Mouse (Mus musculus): ENCODE results near the gene Ccin. TPM values are rescaled to one million over a fixed set of nuclear protein-coding genes. Genes with fewer than 3 reads are reported as not detected.

Gene Ccin
- polyA plus RNA-seq, 1 experiment = not detected

DNA sequence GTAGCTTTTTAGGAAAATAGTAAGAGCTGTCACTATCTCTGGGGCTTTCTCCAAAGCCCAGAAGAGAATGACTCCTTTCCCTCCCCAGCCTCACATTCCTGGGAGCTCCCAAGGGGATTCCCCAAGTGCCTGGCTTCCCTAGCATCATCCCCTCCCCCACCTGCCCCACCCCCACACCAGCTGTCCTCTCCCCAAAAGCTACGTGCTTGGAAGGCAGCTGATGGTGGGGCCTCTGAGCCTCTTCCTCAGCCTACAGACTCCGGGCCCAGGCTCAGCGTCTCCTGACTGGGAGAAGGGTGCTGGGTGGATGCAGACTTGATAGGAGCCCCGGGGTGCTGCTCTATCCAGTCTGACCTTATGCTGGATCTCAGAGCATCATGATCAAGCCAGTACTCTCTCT, 13.9 kb upstream of the Ccin start:
- Histone ChIP-seq H3K4me1 (ENCODE audit: control insufficient read depth, insufficient read depth, low read length) (peaks cover 29% of the 10 kb centered on the region), H3K27ac (ENCODE audit: control insufficient read depth, insufficient read depth, low read depth, low read length, poor library complexity) (no peak overlapping the region), H3K4me3 (replicated peaks; ENCODE audit: control insufficient read depth, low read depth, low read length) (no peak overlapping the region)
- WGBS = 71% methylated on average over 4 of the region's 4 CpGs
- no peak for TF ChIP-seq POLR2A (IDR thresholded peaks at IDR 0.05; ENCODE audit: borderline replicate concordance, control insufficient read depth, low read depth, low read length)

DNA sequence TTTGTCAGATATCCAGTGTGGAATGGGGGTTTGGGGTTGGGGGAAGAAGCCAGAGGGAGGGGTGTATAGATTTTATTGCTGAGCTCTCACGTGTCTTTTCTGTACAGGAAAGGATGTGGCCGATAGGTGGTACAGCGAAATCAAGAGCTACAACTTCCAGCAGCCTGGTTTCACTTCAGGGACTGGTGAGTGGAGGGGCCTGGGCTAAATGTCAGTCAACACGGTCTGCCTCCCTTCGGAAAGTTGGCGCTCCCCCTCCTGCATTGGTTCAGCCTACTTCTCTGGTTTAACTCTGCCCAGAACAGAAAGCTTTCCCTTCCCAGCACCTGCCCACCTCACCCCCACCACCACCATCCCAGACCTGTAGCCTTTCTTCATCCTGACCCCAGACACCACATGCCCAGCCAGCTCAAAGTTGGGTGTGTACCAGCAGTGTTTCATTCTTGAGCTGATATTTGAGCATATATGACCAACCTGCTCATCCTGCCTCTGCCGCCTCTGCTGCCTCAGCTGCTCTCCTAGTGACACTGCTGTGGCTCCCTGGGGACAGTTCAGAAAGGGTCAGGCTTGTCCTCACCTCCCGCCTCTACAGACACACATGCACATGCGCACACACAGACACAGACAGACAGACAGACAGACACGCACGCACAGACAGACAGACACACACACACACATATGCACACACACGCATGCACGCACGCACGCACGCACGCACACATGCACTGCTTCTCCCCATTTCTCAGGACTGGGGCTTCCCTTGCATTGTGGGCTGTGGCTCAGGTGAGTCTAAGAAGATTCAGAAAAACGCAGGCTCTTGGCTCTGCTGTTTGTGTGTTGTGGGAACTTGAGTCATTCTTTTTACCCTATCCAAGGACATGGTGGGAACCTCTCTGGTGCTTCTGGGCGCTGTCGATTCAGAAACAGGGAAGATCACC, 12.6 kb upstream of the Ccin start:
- 69% methylated on average over 20 of the region's 20 CpGs for WGBS
- TF ChIP-seq CTCF (IDR thresholded peaks at IDR 0.05; ENCODE audit: control insufficient read depth, insufficient read depth, low read length) = no peak
- no peak for TF ChIP-seq POLR2A (IDR thresholded peaks at IDR 0.05; ENCODE audit: borderline replicate concordance, control insufficient read depth, low read depth, low read length)
- Histone ChIP-seq H3K27ac (ENCODE audit: control insufficient read depth, insufficient read depth, low read depth, low read length, poor library complexity) (peak overlapping the region; percentile 2), H3K4me1 (ENCODE audit: control insufficient read depth, insufficient read depth, low read length) (peaks cover 29% of the 10 kb centered on the region), H3K4me3 (replicated peaks; ENCODE audit: control insufficient read depth, low read depth, low read length) (no peak overlapping the region)

DNA sequence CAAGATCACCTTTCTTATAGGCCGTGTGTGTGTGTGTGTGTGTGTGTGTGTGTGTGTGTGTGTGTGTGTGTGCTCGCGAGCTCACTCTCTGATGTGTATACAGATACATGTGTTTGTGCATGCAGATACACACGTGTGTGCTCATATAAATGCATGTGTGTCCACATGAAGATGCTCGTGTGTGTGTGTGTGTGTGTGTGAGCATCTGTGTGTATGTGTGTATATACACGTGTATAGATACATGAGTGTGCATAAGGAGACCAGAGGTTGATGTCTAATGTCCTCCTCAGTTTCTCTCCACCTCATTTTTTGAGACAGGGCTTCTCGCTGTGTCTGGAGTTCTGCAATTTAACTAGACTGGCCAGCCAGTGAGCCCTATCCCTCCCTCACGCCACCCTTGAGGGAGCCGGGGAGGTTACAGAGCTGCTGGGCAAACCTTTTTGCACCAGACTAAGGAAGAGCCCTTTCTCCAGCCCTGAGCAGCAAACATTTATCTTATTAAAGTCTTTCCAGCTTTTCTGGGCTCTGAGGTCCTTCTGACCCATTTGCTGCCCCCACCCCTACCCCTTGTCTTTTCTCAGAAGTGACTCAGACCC, 11.6 kb upstream of the Ccin start:
- Histone ChIP-seq H3K4me3 (replicated peaks; ENCODE audit: control insufficient read depth, low read depth, low read length) (no peak overlapping the region), H3K4me1 (ENCODE audit: control insufficient read depth, insufficient read depth, low read length) (peaks cover 23% of the 10 kb centered on the region), H3K27ac (ENCODE audit: control insufficient read depth, insufficient read depth, low read depth, low read length, poor library complexity) (peak overlapping the region; percentile 90)
- TF ChIP-seq CTCF (IDR thresholded peaks at IDR 0.05; ENCODE audit: control insufficient read depth, insufficient read depth, low read length) (no peak), POLR2A (IDR thresholded peaks at IDR 0.05; ENCODE audit: borderline replicate concordance, control insufficient read depth, low read depth, low read length) (no peak)
- whole genome bisulfite sequencing = 38% methylated on average over 9 of the region's 9 CpGs

DNA sequence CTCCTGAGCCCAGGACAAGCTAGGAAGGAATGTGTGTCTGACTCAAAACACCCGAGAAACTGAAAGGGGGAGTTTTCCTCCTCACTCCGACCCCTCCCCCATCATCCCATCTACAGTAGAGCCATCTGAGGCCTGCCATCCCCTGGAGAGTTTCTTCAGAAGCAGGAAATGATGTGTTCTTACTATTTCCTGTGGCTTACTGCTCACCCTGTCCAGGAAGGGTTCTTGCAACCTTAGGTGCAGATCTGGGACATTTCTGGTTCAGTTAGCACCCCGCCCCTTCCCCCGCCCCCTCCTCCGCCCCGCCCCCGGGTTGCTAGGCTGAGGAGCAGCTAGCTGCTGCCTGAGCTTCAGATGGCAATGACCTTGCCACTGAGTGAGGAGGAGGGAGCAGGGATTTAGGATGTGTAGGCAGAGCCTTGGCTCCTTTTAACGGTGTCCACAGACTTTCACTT, 11.1 kb upstream of the Ccin start:
- 0% methylated on average over 8 of the region's 8 CpGs for whole genome bisulfite sequencing
- H3K4me3 ChIP-seq (replicated peaks; ENCODE audit: control insufficient read depth, low read depth, low read length) = no peak overlapping the region
- H3K27ac ChIP-seq (ENCODE audit: control insufficient read depth, insufficient read depth, low read depth, low read length, poor library complexity) = peak overlapping the region; percentile 90
- peaks cover 21% of the 10 kb centered on the region for H3K4me1 ChIP-seq (ENCODE audit: control insufficient read depth, insufficient read depth, low read length)
- TF ChIP-seq CTCF (IDR thresholded peaks at IDR 0.05; ENCODE audit: control insufficient read depth, insufficient read depth, low read length) (no peak), POLR2A (IDR thresholded peaks at IDR 0.05; ENCODE audit: borderline replicate concordance, control insufficient read depth, low read depth, low read length) (no peak)

DNA sequence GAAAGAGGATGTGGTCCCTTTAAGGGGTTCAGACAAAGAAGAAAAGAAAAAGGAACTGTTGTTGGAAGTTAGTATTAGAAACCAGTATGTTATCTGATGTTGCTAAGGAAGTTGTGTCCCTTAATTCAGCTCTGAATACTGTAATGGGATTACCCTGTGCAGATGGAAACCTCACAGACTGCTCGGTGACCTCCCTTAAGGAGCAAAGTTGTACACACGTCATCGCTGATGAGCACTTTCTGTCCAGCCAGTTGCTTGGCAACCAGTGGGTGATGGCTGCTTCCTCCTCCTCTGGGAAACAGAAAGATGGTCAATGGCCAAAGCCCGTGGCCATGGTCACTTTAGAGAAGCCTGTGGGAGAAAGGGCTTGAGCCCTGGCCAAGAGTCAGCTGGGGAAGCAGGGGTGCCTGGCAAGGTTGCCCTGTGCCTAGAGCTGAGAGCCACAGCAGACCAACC, 9.7 kb upstream of the Ccin start:
- H3K4me1 ChIP-seq (ENCODE audit: control insufficient read depth, insufficient read depth, low read length) = peaks cover 21% of the 10 kb centered on the region
- TF ChIP-seq CTCF (IDR thresholded peaks at IDR 0.05; ENCODE audit: control insufficient read depth, insufficient read depth, low read length) = no peak
- no peak for TF ChIP-seq POLR2A (IDR thresholded peaks at IDR 0.05; ENCODE audit: borderline replicate concordance, control insufficient read depth, low read depth, low read length)
- peak overlapping the region; percentile 54 for H3K4me3 ChIP-seq (replicated peaks; ENCODE audit: control insufficient read depth, low read depth, low read length)
- WGBS = 4% methylated on average over 4 of the region's 4 CpGs
- H3K27ac ChIP-seq (ENCODE audit: control insufficient read depth, insufficient read depth, low read depth, low read length, poor library complexity) = peak overlapping the region; percentile 81

DNA sequence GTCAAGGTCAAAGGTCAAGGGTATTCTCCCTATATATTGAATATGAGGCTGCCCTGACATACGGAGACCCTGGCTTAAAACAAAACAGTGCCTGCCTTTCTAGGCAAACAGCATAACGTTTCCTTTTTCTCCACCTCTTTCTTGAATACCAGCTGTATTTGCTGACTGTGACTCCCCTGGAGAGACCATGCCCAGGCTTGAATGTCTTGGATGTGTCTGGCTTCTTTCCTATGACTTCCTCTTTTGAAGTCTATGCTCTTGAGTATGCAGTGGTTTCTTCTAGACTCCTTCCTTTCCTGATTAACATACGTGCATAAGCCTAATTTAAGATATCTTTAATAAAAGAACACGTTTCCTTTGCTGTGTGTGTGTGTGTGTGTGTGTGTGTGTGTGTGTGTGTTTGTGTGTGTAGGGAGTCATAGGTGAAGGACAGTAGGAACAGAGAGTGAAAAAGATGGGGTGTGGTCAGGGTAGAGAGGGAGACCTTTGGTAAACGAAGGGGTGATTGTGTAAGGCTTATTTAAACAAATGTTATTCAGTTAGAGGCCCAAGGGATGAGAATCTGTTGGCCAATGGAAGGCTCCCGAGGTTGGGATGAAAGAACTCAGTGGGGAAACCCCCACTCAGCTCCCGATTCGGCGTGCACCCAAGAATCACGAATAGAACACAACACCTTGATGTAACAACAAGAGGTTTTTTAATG, 8.2 kb upstream of the Ccin start:
- Histone ChIP-seq H3K27ac (ENCODE audit: control insufficient read depth, insufficient read depth, low read depth, low read length, poor library complexity) (peak overlapping the region; percentile 39; the same call in 1 of the 2 replicates), H3K4me3 (replicated peaks; ENCODE audit: control insufficient read depth, low read depth, low read length) (no peak overlapping the region), H3K4me1 (ENCODE audit: control insufficient read depth, insufficient read depth, low read length) (peaks cover 19% of the 10 kb centered on the region)
- TF ChIP-seq POLR2A (IDR thresholded peaks at IDR 0.05; ENCODE audit: borderline replicate concordance, control insufficient read depth, low read depth, low read length) (no peak), CTCF (IDR thresholded peaks at IDR 0.05; ENCODE audit: control insufficient read depth, insufficient read depth, low read length) (no peak)
- 46% methylated on average over 10 of the region's 10 CpGs for WGBS

DNA sequence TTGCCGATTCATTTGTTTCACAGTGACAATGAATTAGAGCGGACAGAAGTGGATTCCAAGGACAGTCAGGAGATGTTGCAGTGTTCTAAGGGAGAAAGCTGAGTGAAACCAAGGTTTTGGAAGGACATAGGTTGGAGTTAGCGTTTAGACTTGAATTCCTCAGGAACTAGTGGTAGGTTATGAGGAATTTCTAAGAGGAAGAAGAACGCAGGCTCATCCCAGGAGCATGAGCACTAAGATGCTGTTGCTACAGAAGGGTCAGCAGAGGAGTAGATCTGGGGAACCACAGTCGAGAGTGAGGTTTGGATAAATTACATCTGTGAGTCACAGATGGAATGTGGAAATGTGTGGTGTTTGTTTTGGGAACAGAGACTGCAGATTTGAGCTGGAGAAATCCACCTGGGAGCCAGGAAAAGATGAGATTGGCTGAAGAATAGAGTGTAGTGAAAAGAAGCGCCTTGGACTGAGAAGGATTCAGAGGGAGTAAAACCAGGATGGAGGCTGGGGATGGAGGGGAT, 7.0 kb upstream of the Ccin start:
- no peak overlapping the region for H3K4me3 ChIP-seq (replicated peaks; ENCODE audit: control insufficient read depth, low read depth, low read length)
- H3K27ac ChIP-seq (ENCODE audit: control insufficient read depth, insufficient read depth, low read depth, low read length, poor library complexity) = no peak overlapping the region
- 82% methylated on average over 6 of the region's 6 CpGs for WGBS
- TF ChIP-seq POLR2A (IDR thresholded peaks at IDR 0.05; ENCODE audit: borderline replicate concordance, control insufficient read depth, low read depth, low read length) = no peak
- no peak for TF ChIP-seq CTCF (IDR thresholded peaks at IDR 0.05; ENCODE audit: control insufficient read depth, insufficient read depth, low read length)
- peaks cover 15% of the 10 kb centered on the region for H3K4me1 ChIP-seq (ENCODE audit: control insufficient read depth, insufficient read depth, low read length)
